25 mouse cellular contexts compared by ENCODE assay signal in the genomic region with DNA sequence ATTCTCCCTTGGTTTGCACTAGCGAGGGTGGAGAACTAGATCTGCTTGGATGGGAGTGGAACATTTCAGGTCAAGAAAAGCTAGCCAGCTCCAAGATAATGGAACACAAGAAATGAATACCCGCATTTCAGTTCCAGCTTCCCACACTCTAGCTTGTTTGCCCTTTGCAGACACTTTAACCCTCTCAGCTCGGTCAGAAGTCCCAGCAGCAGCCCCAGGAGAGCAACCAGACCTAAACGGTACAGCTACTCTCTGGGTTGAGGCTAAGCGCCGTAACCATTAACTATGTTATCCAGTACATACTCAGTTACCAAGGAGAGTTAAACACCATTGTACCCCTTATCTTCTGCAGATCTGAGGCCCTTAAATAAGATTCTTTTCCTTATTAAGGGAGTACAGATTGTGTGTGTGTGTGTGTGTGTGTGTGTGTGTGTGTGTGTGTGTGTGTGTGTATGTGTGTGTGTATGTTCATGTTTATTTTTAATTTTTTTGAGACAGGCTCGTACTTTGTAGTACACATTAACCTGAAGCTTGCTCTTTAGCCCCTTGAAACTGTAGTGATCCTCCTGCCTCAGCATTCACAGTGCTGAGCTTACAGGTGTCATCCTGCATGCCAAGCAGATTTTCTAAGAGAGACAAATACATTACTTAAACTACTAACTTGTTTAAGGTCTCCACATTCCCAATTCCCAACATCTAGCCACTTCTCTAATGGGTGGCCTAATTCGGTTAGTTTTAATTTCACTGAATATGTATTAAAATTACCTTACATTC.
DNase-seq lines count a peak whose midpoint lies in the region; ATAC-seq lines count a peak whose summit lies in the region.
"Had no signal": no experiment of that assay in that cellular context is flagged by ENCODE, and none has a peak within 500 bp of the region (broad histone marks: within the 10 kb centered on the region; RNA-seq: fewer than 3 reads in every experiment).

No protein-coding gene starts in this region.

- peak; percentile 47 for DNase-seq in kidney, adult 11 months
- DNase-seq in kidney, adult 9 months: peak; percentile 68
- peak; percentile 11 for DNase-seq in kidney, postnatal 14 days
- peak; percentile 15 for DNase-seq in yolk sac, embryonic 10.5 days (ENCODE audit: low spot score)
- DNase-seq: adrenal gland, postnatal 10 days; adrenal gland, postnatal 36 days; cerebellum, adult 18-20 months; cerebellum, adult 9-10 months; cerebellum, postnatal 14 days; forebrain, postnatal 0 days; gastrocnemius, adult 2 months; gastrocnemius, postnatal 14 days; heart, adult 11 months; heart, postnatal 10 days; heart, postnatal 36 days had no signal

- H3K4me3 ChIP-seq in kidney, embryonic 14.5 days (ENCODE audit: low read length): no peak overlapping the region
- no peak overlapping the region for H3K4me3 ChIP-seq in heart, embryonic 11.5 days (ENCODE audit: low read depth, low read length)
- H3K4me3 ChIP-seq: forebrain, embryonic 10.5 days; gastrocnemius, adult 2 months; heart, embryonic 12.5 days; heart, embryonic 15.5 days; hindbrain, embryonic 10.5 days had no signal

- H3K9me3 ChIP-seq in kidney, embryonic 14.5 days (ENCODE audit: control insufficient read depth, low read length): no peaks in the 10 kb centered on the region
- H3K9me3 ChIP-seq in heart, embryonic 11.5 days (replicated peaks; ENCODE audit: control insufficient read depth, low read length): no peaks in the 10 kb centered on the region
- H3K9me3 ChIP-seq: forebrain, embryonic 10.5 days; heart, embryonic 12.5 days; heart, embryonic 15.5 days; hindbrain, embryonic 10.5 days had no signal

- H3K4me1 ChIP-seq in kidney, embryonic 14.5 days (ENCODE audit: control insufficient read depth, insufficient read depth, low read length): no peaks in the 10 kb centered on the region
- no peaks in the 10 kb centered on the region for H3K4me1 ChIP-seq in heart, embryonic 11.5 days (ENCODE audit: control insufficient read depth, insufficient read depth, low read length)
- H3K4me1 ChIP-seq: forebrain, embryonic 10.5 days; heart, embryonic 12.5 days; heart, embryonic 15.5 days; hindbrain, embryonic 10.5 days had no signal

- H3K27ac ChIP-seq in kidney, embryonic 14.5 days (ENCODE audit: low read depth, low read length): no peak overlapping the region
- H3K27ac ChIP-seq in heart, embryonic 11.5 days (ENCODE audit: low read depth, low read length): no peak overlapping the region
- H3K27ac ChIP-seq: forebrain, embryonic 10.5 days; gastrocnemius, adult 2 months; heart, embryonic 15.5 days; hindbrain, embryonic 10.5 days; hindbrain, embryonic 14.5 days had no signal

- H3K4me2 ChIP-seq in kidney, embryonic 14.5 days (replicated peaks; ENCODE audit: low read depth, low read length): no peak overlapping the region
- H3K4me2 ChIP-seq in heart, embryonic 11.5 days: no peak overlapping the region
- H3K4me2 ChIP-seq: heart, embryonic 12.5 days; heart, embryonic 15.5 days; hindbrain, embryonic 14.5 days had no signal

- no peak overlapping the region for H3K9ac ChIP-seq in kidney, embryonic 14.5 days (ENCODE audit: low read depth, low read length)
- H3K9ac ChIP-seq in heart, embryonic 11.5 days (ENCODE audit: low read depth, low read length): no peak overlapping the region
- H3K9ac ChIP-seq: forebrain, postnatal 0 days; heart, embryonic 12.5 days; heart, embryonic 15.5 days; hindbrain, embryonic 14.5 days had no signal

- H3K27me3 ChIP-seq in kidney, embryonic 14.5 days (ENCODE audit: control insufficient read depth, insufficient read depth, low read length): no peaks in the 10 kb centered on the region
- no peaks in the 10 kb centered on the region for H3K27me3 ChIP-seq in heart, embryonic 11.5 days (ENCODE audit: control insufficient read depth, insufficient read depth, low read length)
- H3K27me3 ChIP-seq: heart, embryonic 12.5 days; heart, embryonic 15.5 days; Patski had no signal

- H3K36me3 ChIP-seq in kidney, embryonic 14.5 days (ENCODE audit: control insufficient read depth, insufficient read depth, low read length): no peaks in the 10 kb centered on the region
- H3K36me3 ChIP-seq in heart, embryonic 11.5 days (ENCODE audit: control insufficient read depth, insufficient read depth, low read length): no peaks in the 10 kb centered on the region
- H3K36me3 ChIP-seq: forebrain, embryonic 10.5 days; heart, embryonic 12.5 days; heart, embryonic 15.5 days; hindbrain, embryonic 10.5 days had no signal

- ATAC-seq in kidney, embryonic 14.5 days (ENCODE audit: low FRiP score, low TSS enrichment): no peak
- ATAC-seq in monocyte, adult 5-6 weeks (replicated peaks; ENCODE audit: insufficient number of reproducible peaks, low FRiP score, low TSS enrichment, poor library complexity, severe bottlenecking): no peak
- no peak for ATAC-seq in heart, embryonic 11.5 days (replicated peaks; ENCODE audit: insufficient number of reproducible peaks, low FRiP score, low TSS enrichment)
- ATAC-seq: forebrain, embryonic 14.5 days; forebrain, postnatal 0 days; Patski had no signal

- WGBS in kidney, embryonic 14.5 days: 85% methylated on average over 8 of the region's 8 CpGs
- WGBS in heart, embryonic 11.5 days (ENCODE audit: insufficient replicate concordance): 81% methylated on average over 8 of the region's 8 CpGs

Comparison
In these comparisons a context has a peak if more than half of its experiments do, and no peak if none do; other contexts are left out.
1. DNase-seq: peak in every context shown above with its lines; median percentile 68 in kidney, adult 9 months; 47 in kidney, adult 11 months; 15 in yolk sac, embryonic 10.5 days; 11 in kidney, postnatal 14 days.